Mouse (Mus musculus) stomach, postnatal 0 days (tissue): ENCODE results near the gene Ncoa3.

ENCODE experiments used
- CTCF ChIP-seq: IDR thresholded peaks from 2 replicates; pipeline ENCODE4 v1.5.1; 2016; ENCODE audit warnings: antibody characterized with exemption, low read depth, mild to moderate bottlenecking, moderate library complexity
- EP300 ChIP-seq: optimal IDR thresholded peaks from 2 replicates; pipeline ENCODE3; 2016; ENCODE audit warnings: antibody characterized with exemption

DNA sequence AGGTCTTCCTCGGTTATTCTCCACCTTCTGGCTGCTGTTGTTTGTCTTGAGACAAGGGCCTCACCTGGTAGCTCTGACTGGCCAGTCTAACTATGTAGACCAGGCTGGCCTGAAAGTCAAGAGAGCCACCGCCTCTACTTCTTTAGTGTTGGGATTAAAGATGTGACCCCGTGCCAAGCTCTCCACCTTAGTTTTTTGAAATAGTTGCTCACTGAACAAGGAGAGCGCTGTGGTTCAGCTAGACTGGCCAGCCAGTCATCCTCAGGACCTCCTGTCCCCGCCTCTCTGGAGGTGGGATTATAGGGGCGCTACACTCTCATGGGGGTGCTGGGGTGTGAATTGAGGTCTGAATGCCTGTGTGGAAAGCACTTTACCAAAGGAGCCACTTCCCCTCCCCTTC, 7.5 kb upstream of the Ncoa3 start:
- TF ChIP-seq EP300 (no peak), CTCF (no peak)
